Mouse (Mus musculus) adrenal gland (tissue): Measurements from ENCODE around the gene Tigit.

Experiments
- intact Hi-C: fragments of 180-260 bp; cut with DNase I; formaldehyde crosslinking; loops from one replicate; pipeline ENCODE4 v1.15.1; 2025
- long read RNA-seq, 2 experiments: library from polyadenylated mRNA; unstranded; transcript quantifications; one replicate each; pipeline ENCODE4 v2.0.0; 2020; ENCODE audit warnings: borderline replicate concordance in 1 of 2; ENCODE audit not compliant: insufficient replicate concordance in 1 of 2

The Tigit gene
- long read RNA-seq, experiment 1, partial matches to known transcripts = 0 of 1 reads
- long read RNA-seq, experiment 1, other reads (novel, unspliced or antisense) = 0 of 1 reads
- long read RNA-seq, experiment 2 = 0 reads

DNA sequence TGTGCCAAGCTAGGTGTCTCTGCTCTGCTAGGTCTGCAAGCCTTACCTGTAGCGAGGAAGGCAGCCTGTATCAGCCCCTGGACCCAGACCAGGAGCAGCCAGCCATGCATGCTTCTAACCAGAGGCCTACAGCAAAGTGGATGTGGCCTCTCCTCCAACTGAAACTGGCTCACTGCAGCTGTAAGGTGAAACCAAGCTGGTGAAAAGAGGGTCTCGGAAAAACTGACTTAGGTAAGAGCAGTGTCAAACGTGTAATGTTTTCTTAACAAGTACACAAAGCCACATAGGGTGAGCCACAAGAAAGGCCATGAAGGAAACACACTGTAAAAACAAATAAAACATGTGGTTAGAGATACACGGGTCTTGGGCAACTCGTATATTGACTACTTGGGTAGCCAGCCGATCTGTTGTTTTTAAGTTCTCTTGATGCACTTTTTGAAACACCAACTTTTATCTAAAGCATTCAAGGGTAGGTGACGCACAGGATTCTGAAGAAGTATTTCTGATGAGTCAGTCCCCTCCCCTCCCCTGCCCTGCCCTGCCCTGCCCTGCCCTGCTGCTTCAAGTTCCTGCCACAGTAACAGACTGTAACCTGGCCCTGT, at the start of gene Tigit:
TSS of gene Tigit (minus strand) at position 169 of the 602 bp plus-strand sequence.
- intact Hi-C loops = no loop called here

DNA sequence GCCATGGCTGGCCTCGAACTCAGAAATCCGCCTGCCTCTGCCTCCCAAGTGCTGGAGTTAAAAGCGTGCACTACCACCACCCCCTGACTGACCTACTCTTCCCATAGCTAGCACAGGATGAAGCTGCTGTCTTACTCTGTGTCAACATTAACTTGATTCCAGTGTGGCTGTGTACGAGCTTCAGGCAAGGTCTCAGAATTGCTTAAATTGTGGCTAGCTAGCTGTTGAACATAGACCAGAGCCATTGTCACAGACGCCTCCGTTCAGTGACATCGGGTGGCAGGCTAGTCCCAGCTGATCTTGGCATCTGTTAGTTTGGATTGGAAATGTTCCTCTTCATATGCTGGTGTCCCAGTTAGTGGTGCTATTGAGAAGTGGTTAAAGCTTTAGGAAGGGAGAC, 47.4 kb upstream of the Tigit start:
- intact Hi-C loops = no loop called here

DNA sequence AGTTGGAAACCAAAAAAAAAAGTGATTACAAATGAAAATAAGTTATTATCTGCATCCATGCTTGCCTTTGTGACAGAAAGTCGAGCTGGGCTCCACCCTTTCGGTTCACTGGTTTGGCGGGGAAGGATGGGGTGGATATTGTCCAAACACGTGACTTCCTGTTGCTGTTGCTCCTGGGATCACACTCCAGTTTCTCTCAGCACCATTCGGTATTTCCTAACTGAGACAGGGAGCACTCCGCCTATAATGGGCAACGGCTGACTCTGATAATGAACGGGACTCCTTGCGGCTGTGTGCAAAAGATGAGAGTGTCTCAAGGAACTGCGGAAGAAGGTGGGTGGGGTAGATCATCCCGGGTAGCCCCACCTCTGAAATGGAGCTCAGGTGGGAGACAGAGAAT, 46.7 kb upstream of the Tigit start:
- intact Hi-C loops = no loop called here

DNA sequence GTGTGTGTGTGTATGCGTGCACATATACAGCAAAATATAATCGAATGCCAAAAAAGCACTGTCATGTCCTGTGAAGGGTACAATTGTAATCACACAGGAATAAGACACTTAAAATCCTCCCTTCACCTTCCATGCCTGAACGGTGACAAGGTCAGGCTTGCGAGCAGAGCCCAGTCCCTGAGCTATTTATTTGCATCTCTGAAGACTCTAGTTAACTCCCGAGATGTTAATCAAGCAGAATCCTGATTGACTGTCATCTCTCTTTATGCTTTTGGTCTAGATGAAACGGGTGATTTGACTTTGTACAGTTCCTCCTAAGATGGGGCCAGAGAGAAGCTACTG, 46.2 kb upstream of the Tigit start:
- intact Hi-C loops = no loop called here

GRCm38 (mm10) chr16:43709432-43710133, 45.6 kb upstream of the Tigit start:
- intact Hi-C loops = no loop called here

DNA sequence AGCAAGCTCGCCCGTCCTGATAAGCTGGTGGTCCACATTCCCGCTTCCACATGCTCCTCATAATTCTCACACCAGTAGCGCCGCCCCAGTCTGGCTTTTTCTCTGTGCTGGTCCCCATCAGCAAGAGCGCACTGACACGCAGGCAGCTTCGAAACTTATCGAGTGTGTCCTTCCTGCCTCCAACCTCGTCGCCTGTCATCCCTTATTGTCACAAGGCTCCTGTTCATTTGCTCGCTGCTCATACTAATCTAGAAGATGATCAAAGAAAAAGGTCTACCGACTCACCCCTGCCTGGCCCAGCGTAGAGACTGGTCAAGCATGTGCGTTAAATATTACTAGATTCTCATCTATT, 45.1 kb upstream of the Tigit start:
- intact Hi-C loops = no loop called here

- intact Hi-C loops = no loop called here
Observed at GRCm38 (mm10) chr16:43708335-43709061, 44.6 kb upstream of the Tigit start.

GRCm38 (mm10) chr16:43701765-43702504, 38.0 kb upstream of the Tigit start:
- intact Hi-C loops = no loop called here

DNA sequence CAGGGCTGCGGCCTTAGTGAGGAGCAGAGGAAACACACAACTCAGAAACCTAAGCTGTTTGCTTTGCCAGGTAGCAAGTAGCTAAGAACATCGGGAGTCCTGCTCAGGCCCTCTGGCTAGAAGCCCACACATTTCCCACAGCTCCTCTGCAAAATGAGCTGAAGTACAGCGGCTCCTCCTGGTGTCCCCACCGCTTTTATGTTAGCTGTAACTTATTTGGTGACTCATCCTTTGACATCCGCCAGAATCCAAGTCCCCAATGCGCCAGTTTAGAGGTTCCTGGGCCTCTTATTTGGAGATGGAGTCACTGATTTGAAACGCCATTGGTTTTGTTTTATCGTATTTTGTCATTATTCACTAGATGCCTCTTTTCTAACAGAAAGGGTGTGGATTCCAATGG, 36.6 kb upstream of the Tigit start:
- intact Hi-C loops = no loop called here

GRCm38 (mm10) chr16:43698735-43699649, 35.0 kb upstream of the Tigit start:
- intact Hi-C loops = no loop called here

GRCm38 (mm10) chr16:43697772-43698171, 33.8 kb upstream of the Tigit start:
- intact Hi-C loops = no loop called here

GRCm38 (mm10) chr16:43695852-43696251, 31.9 kb upstream of the Tigit start:
- intact Hi-C loops = no loop called here

- intact Hi-C loops = no loop called here
Observed at GRCm38 (mm10) chr16:43694104-43694503, 30.2 kb upstream of the Tigit start.

DNA sequence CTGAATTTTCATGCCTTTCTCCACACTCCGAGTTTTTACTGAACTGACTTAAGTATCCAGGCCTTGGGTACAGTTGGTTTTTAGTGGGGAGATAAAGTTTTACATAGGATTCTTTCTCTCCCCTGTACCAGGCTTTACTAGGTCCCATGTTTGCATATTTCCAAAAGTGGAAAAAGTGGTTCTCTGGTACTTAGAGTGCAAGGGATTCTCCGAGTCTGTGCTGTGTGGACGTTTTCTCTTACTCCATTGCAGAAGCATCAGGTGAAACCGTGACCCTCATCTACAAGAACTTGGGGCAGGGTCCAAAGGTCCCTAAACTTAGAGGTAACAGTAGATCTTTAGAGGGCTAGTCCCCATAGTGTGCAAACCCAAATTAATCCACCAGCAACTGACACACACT, 28.7 kb upstream of the Tigit start:
- intact Hi-C loops = no loop called here

- intact Hi-C loops = no loop called here
Observed at GRCm38 (mm10) chr16:43691741-43692140, 27.8 kb upstream of the Tigit start.

DNA sequence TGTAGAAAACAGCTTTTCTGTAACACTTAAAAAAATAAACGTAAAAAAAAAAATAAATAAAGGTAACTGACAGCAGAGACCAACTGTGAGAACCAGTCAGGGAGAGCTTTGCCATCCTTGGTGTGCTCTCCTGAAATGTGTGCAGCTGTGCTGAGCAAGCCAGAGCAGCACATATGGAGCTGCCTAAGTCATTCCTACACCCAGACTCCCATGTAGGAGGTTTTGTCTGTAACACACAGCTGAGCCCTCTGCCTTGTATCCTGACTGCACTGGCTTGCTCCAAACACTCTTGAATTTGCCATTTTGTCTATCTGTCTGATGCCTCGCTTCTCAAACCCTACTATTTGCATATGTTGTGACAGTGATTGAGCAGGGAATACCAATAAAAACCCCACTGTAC, 27.0 kb upstream of the Tigit start:
- intact Hi-C loops = no loop called here

DNA sequence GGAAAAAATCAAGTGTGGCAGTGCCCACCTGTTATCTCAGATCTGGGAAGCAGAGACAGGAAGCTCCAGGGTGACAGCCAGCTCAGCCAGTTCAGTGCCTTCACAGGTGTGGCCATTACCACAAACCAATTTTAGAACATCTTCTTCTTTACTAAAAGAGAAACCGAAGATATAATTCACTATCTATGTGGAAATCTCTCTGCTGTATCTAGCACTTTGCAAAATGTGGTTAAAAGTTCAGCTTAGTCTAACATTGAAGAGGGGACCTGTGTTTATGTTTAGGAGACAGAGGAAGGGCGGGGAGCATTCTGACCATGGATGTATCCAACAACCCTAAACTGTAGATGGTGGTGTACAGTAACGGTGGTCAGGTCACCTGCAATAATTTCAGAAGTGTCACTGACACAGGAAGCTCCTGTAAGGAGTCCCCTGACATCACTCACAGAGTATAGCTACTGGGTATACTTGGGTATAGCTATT, 26.3 kb upstream of the Tigit start:
- intact Hi-C loops = no loop called here

GRCm38 (mm10) chr16:43687968-43688367, 24.0 kb upstream of the Tigit start:
- intact Hi-C loops = loop anchor here (1.0 kb wide), 1 partner anchor 48 kb away; no protein-coding TSS in a partner anchor

DNA sequence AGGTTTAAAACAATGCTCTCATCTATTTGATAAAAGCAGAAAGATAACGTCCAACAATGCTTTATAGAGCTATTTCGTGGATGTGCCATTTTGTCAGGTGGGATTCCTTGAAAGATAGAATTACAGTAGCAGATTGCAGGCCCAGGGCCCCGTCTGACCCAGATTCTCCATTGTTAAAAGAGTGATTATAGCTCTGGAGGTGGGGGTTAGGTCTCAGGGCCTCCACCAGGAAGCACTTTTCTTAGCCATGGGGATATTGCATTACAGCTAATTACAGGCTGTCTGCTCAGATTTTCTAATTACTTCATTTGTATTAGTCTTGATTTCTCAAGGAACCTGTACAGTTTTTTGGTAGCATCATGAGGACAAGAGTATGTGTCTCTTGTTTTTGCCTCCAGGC, 10.5 kb upstream of the Tigit start:
- intact Hi-C loops = no loop called here

- intact Hi-C loops = no loop called here
Observed at GRCm38 (mm10) chr16:43672697-43673096, 8.8 kb upstream of the Tigit start.

DNA sequence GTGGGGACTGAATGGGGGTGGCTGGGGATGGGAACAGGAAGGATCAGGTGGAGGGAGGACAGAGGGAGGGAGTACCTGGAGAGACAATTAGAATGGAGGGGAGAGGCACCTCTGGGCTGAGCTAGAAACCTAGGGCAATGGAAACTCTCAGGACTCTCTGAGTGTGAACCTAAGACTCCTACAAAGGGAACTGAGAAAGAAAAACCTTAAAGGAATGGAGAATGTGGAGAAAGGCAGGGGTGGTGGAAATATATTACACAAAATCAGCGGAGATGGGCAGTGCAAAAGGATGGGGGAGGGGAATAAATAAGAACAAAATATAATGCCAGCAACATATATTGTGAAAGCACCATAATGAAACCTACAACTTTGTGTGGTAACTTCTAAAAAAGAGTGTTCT, 8.0 kb upstream of the Tigit start:
- intact Hi-C loops = no loop called here
